Mouse (Mus musculus) liver, postnatal 0 days (tissue): Measurements from ENCODE around the gene Bak1. TPM values are rescaled to one million over a fixed set of nuclear protein-coding genes. Genes with fewer than 3 reads are reported as not detected.

Experiments
- ATAC-seq: fragments of 200-750 bp; cut with Nextera tagmentation; 2 replicates; pipeline ENCODE4 v1.8.0; 2017; ENCODE audit warnings: mild to moderate bottlenecking, moderate library complexity
- DNase-seq: peaks from one replicate; pipeline ENCODE4 v3.0.0-alpha.2; 2016
- H3K27ac ChIP-seq: fragments of 300-500 bp; sonication (generic); 2 replicates; pipeline ENCODE4 v1.5.1; 2014; ENCODE audit warnings: antibody characterized with exemption, moderate library complexity, mild to moderate bottlenecking, low read depth
- H3K27me3 ChIP-seq: fragments of 300-500 bp; sonication (generic); 2 replicates; pipeline ENCODE4 v1.6.1; 2014; ENCODE audit warnings: low read length, control low read depth, mixed read lengths; ENCODE audit not compliant: insufficient read depth
- H3K36me3 ChIP-seq: fragments of 300-500 bp; sonication (generic); replicated peaks from 2 replicates; pipeline ENCODE4 v1.6.1; 2014; ENCODE audit warnings: mild to moderate bottlenecking, control low read depth, low read length, moderate library complexity, mixed read lengths; ENCODE audit not compliant: insufficient read depth
- H3K4me1 ChIP-seq: fragments of 300-500 bp; sonication (generic); 2 replicates; pipeline ENCODE4 v1.6.1; 2014; ENCODE audit warnings: antibody characterized with exemption, mild to moderate bottlenecking, control low read depth; ENCODE audit not compliant: insufficient read depth
- H3K4me2 ChIP-seq: fragments of 300-500 bp; sonication (generic); 2 replicates; pipeline ENCODE4 v1.6.1; 2014; ENCODE audit warnings: low read depth, mild to moderate bottlenecking, low read length, moderate library complexity, mixed read lengths
- H3K4me3 ChIP-seq: fragments of 300-500 bp; sonication (generic); 2 replicates; pipeline ENCODE4 v1.5.1; 2014; ENCODE audit warnings: low read depth, low read length
- H3K9ac ChIP-seq: fragments of 300-500 bp; sonication (generic); replicated peaks from 2 replicates; pipeline ENCODE4 v1.6.1; 2014; ENCODE audit warnings: mild to moderate bottlenecking, moderate library complexity
- H3K9me3 ChIP-seq: fragments of 300-500 bp; sonication (generic); 2 replicates; pipeline ENCODE4 v1.6.1; 2016; ENCODE audit warnings: mild to moderate bottlenecking, control low read depth, low read length, mixed read lengths
- CTCF ChIP-seq: sonication (generic); IDR thresholded peaks from 2 replicates; pipeline ENCODE4 v1.5.1; 2016; ENCODE audit warnings: antibody characterized with exemption, low read depth
- EP300 ChIP-seq: IDR thresholded peaks from 2 replicates; pipeline ENCODE4 v1.6.1; 2016; ENCODE audit warnings: antibody characterized with exemption, low read depth, mild to moderate bottlenecking
- WGBS: fragments of 180-500 bp; shearing (Covaris S2); extraction: QIAGEN DNeasy Blood & Tissue Kit; methylation state at CpG from one replicate; pipeline ENCODE4 v1.1.7; 2014; ENCODE audit not compliant: insufficient replicate concordance; 5-methylcytosine and 5-hydroxymethylcytosine counted together
- polyA plus RNA-seq: library from polyadenylated mRNA; unstranded; fragments of >200 nt; fragmentation: Nextera tagmentation; extraction: Ambion mirVana; gene quantifications from 2 replicates; pipeline ENCODE4 v1.2.1, GENCODE M21; 2015

Bak1 gene
- polyA plus RNA-seq, 1 experiment from 2014 or later, result 2.7 TPM

DNA sequence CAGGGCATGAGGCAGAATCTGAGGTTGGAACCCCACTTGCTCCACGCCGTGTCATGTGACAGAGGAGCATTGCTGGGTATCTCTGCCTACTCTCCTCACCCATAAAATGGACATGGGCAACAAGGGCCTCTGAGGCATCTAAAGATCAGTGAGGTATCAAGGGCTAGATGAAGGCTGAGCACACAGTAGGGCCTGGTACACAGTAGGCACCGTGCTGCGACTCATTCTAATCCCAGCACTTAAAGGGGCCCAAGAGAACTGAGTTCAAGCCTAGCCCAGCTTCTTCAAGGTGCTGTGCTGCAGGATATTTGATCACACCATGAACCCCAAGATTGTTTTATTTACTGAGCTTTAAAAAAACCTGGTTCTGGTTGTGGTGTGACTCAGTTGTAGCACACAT lies 2.1 kb upstream of the Bak1 start:
- ATAC-seq, result no peak
- Histone ChIP-seq H3K27ac (no peak overlapping the region), H3K9ac (no peak overlapping the region), H3K9me3 (no peaks in the 10 kb centered on the region), H3K4me3 (no peak overlapping the region), H3K27me3 (no peaks in the 10 kb centered on the region), H3K36me3 (peaks cover 2% of the 10 kb centered on the region; the same call in 1 of the 2 replicates), H3K4me1 (peaks cover 10% of the 10 kb centered on the region; the same call in 1 of the 2 replicates), H3K4me2 (no peak overlapping the region)
- DNase-seq, result no peak
- WGBS, result 86% methylated on average over 4 of the region's 4 CpGs
- TF ChIP-seq EP300 (no peak), CTCF (no peak)

DNA sequence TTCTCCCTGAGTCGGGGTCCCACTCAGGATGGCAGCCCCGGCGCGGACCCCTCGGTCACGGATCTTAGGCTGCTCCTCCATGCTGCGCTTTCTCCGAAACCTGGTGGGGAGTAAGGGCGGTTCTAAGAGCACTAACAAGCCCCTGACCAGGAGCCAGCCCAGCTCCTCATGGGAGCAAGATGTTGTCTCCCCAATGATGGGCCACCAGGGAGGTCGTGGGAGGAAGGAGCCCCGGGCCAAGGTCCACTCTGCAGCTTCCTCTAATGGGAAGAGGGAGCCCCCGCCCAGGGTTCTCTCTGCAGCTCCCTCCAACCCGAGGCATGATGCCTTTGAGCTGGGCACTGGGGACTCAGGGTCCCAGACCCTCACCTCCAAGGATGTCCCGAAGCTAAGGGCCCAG lies 622 bp upstream of the Bak1 start:
- Histone ChIP-seq H3K9me3 (no peaks in the 10 kb centered on the region), H3K9ac (no peak overlapping the region), H3K27me3 (no peaks in the 10 kb centered on the region), H3K4me2 (no peak overlapping the region), H3K27ac (no peak overlapping the region), H3K36me3 (peaks cover 11% of the 10 kb centered on the region), H3K4me1 (peaks cover 16% of the 10 kb centered on the region; the same call in 1 of the 2 replicates), H3K4me3 (no peak overlapping the region)
- 69% methylated on average over 14 of the region's 14 CpGs for WGBS
- ATAC-seq, result no peak
- DNase-seq, result no peak
- TF ChIP-seq CTCF, result no peak
- TF ChIP-seq EP300, result no peak

DNA sequence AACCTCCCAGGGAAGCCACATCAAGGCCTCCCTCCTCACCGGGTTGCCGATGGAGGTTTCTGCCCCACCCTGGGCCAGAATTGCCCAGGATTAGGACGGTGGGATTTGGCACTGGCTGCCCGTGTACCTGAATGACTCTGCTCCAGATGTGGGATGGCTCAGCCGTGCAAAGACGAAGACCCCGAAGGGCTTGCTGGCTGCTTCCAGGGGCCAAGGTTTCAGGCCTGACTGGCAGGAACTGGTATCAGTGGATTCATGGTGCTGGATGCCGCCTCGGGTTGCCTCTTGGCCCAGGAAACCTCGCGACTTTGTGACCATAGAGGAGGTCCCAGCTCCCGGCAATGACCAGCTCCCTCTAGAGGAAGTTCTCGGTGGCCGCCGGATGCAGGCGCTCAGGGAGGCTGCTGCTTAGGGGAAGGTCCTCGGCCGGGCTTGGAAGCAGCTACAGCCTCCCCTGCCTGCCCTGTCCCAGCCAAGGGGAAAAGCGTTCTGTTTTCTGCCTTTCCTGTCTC lies 469 bp downstream of the Bak1 start:
- H3K27ac ChIP-seq, result peak overlapping the region; percentile 81
- TF ChIP-seq EP300, result no peak
- peak; percentile 91 for TF ChIP-seq CTCF
- peak overlapping the region; percentile 97 for H3K4me2 ChIP-seq
- peak overlapping the region; percentile 64 for H3K4me3 ChIP-seq
- H3K36me3 ChIP-seq, result peaks cover 14% of the 10 kb centered on the region
- peak; percentile 92 for DNase-seq
- H3K9me3 ChIP-seq, result no peaks in the 10 kb centered on the region
- WGBS, result 0% methylated on average over 19 of the region's 19 CpGs
- H3K9ac ChIP-seq, result peak overlapping the region; percentile 77
- peaks cover 16% of the 10 kb centered on the region; the same call in 1 of the 2 replicates for H3K4me1 ChIP-seq
- no peaks in the 10 kb centered on the region for H3K27me3 ChIP-seq
- ATAC-seq, result peak; percentile 84

DNA sequence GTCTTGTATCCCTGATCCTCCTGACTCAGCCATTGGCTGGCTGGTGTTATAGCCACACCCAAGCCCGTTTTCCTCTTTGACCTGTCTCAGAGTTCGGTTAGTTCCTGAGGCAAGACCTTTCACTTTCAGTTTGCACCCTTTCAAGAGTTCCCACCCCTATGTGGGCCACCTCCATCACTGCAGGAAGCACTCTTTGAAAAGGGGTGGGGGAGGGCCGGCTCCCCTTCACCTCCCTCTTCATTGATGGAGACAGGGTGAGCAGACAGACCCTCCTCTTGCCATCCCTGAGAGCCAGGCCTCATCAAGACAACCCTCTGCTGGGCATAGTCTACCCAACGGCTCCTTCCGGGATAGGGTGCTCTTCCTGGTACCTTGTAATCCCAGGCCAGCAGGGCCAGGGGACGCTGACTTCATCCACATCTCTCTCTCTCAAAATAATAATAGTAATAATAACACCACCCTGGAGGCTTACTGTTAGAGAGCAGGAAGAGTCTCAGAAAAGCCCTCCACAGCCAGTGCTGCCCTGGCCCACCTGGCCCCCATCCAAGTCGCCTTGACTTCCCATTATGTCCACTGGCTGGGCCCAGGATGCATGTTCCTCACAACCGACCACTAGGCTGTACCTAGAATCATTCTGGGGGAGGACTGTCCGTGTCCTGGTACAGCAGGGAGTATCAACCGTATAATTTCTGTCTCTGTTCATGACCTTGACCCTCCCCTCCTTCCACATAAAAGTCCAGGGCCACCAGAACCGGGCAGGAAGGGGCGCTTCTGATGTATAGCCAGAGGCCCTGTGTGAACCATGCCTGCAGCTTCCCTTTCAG lies 1.1 kb downstream of the Bak1 start:
- no peaks in the 10 kb centered on the region for H3K9me3 ChIP-seq
- no peak for TF ChIP-seq CTCF
- TF ChIP-seq EP300, result no peak
- peak overlapping the region; percentile 81 for H3K27ac ChIP-seq
- 7% methylated on average over 12 of the region's 12 CpGs for WGBS
- H3K27me3 ChIP-seq, result no peaks in the 10 kb centered on the region
- peak overlapping the region; percentile 64 for H3K4me3 ChIP-seq
- peak overlapping the region; percentile 77 for H3K9ac ChIP-seq
- DNase-seq (peak; percentile 57), ATAC-seq (peak; percentile 56)
- H3K4me2 ChIP-seq, result peak overlapping the region; percentile 97
- peaks cover 16% of the 10 kb centered on the region for H3K36me3 ChIP-seq
- H3K4me1 ChIP-seq, result peaks cover 16% of the 10 kb centered on the region; the same call in 1 of the 2 replicates

DNA sequence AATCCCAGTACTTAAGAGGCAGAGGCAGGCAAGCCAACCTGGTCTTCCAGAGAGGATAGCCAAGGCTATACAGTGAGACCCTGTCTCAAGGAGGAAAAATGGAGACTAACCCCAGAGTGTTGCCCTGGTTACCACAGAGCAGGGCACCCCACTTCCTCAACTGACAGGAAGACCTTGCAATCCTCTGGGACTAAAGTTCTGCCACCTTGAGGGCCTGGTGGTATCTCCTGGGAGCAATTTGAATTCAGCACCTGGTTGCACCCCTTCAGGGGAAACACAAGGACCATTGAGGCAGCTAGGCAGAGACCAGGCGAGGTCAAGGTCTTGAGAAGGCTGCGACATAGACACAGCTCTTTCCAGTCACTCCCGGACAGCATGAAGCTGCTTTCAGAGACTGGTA lies 2.9 kb downstream of the Bak1 start:
- peaks cover 29% of the 10 kb centered on the region for H3K36me3 ChIP-seq

DNA sequence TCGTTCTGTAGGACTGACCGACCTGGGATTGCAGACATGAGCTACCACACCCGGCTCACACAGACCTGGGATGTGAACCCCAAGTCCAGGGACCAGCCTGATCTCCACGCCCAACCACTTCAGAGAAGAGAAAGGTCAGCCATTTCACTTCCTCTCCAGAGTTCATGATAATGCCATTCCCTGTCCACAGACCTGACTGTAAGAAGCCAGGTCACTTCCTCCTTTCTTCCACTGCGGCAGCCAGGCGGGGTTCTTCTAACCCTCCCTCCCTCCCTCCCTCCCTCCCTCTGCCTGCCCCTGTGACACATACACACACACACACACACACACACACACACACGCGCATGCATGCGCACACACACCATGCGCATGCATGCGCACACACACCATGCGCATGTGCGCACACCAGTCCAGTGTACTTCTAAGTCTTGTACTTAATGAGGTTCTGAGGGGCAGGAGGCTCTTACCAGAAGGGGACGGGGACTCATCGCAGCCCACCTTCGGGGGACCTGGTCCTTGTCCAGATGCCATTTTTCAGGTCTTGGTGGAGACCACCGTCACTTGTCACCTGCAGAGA lies 3.4 kb downstream of the Bak1 start:
- Histone ChIP-seq H3K9me3 (no peaks in the 10 kb centered on the region), H3K9ac (no peak overlapping the region), H3K27ac (peak overlapping the region; percentile 71), H3K36me3 (peaks cover 29% of the 10 kb centered on the region), H3K4me1 (peaks cover 16% of the 10 kb centered on the region; the same call in 1 of the 2 replicates), H3K4me2 (peak overlapping the region; percentile 38), H3K4me3 (no peak overlapping the region), H3K27me3 (no peaks in the 10 kb centered on the region)
- no peak for TF ChIP-seq CTCF
- no peak for TF ChIP-seq EP300
- ATAC-seq (no peak), DNase-seq (no peak)
- 76% methylated on average over 17 of the region's 17 CpGs for WGBS

More for the DNA sequence above, 2.9 kb downstream of the Bak1 start:
- Histone ChIP-seq H3K4me1 (peaks cover 16% of the 10 kb centered on the region; the same call in 1 of the 2 replicates), H3K9me3 (no peaks in the 10 kb centered on the region), H3K27me3 (no peaks in the 10 kb centered on the region), H3K4me2 (peak overlapping the region; percentile 38), H3K4me3 (no peak overlapping the region), H3K9ac (no peak overlapping the region), H3K27ac (peak overlapping the region; percentile 48; the same call in 1 of the 2 replicates)
- 76% methylated on average over 3 of the region's 3 CpGs for WGBS
- TF ChIP-seq EP300 (no peak), CTCF (no peak)
- no peak for DNase-seq
- no peak for ATAC-seq
